Mouse (Mus musculus) thymus, adult 2 months (tissue): ENCODE measurements around the gene Alpl. TPM values are rescaled to one million over a fixed set of nuclear protein-coding genes. Genes with fewer than 3 reads are reported as not detected.

Experiments
- DNase-seq: peaks from one replicate; pipeline ENCODE4 v3.0.0; 2021
- H3K27ac ChIP-seq: fragments of 200-500 bp; 2 replicates; pipeline ENCODE4 v1.5.1; 2012; ENCODE audit warnings: low read length, control low read depth; ENCODE audit not compliant: control insufficient read depth, insufficient read depth
- H3K27me3 ChIP-seq: fragments of 200-500 bp; 2 replicates; pipeline ENCODE4 v1.6.1; 2012; ENCODE audit warnings: mild to moderate bottlenecking, low read length, moderate library complexity, mixed read lengths; ENCODE audit not compliant: control insufficient read depth, insufficient read depth
- H3K36me3 ChIP-seq: fragments of 200-500 bp; 2 replicates; pipeline ENCODE4 v1.6.1; 2012; ENCODE audit warnings: mild to moderate bottlenecking, low read length, moderate library complexity; ENCODE audit not compliant: control insufficient read depth, insufficient read depth
- H3K4me1 ChIP-seq: fragments of 200-500 bp; replicated peaks from 2 replicates; pipeline ENCODE4 v1.6.1; 2012; ENCODE audit warnings: low read length; ENCODE audit not compliant: control insufficient read depth, insufficient read depth
- H3K4me3 ChIP-seq: fragments of 200-500 bp; 2 replicates; pipeline ENCODE4 v1.5.1; 2012; ENCODE audit warnings: mild to moderate bottlenecking, low read length, control low read depth, moderate library complexity; ENCODE audit not compliant: control insufficient read depth, insufficient read depth
- CTCF ChIP-seq: fragments of 200-500 bp; IDR thresholded peaks from 2 replicates; pipeline ENCODE4 v1.5.1; 2012; ENCODE audit warnings: mild to moderate bottlenecking, control low read depth, low read length, moderate library complexity, borderline replicate concordance; ENCODE audit not compliant: control insufficient read depth, poor library complexity, insufficient read depth; ENCODE audit errors: extremely low read depth
- POLR2A ChIP-seq: fragments of 200-500 bp; IDR thresholded peaks from 2 replicates; pipeline ENCODE4 v1.6.1; 2012; ENCODE audit warnings: mild to moderate bottlenecking, low read length, control low read depth, moderate library complexity; ENCODE audit not compliant: control insufficient read depth, poor library complexity, insufficient read depth; ENCODE audit errors: extremely low read depth
- WGBS: fragments of 180-500 bp; shearing (Covaris S2); methylation state at CpG from one replicate; pipeline ENCODE4 v1.1.7; 2018; 5-methylcytosine and 5-hydroxymethylcytosine counted together
- polyA plus RNA-seq: library from polyadenylated mRNA; depleted of rRNA; stranded (reverse); fragments of >200 nt; gene quantifications from 2 replicates; pipeline ENCODE4 v1.2.3, GENCODE M21; 2012

Gene Alpl
- polyA plus RNA-seq, 1 experiment = 5.1 TPM

DNA sequence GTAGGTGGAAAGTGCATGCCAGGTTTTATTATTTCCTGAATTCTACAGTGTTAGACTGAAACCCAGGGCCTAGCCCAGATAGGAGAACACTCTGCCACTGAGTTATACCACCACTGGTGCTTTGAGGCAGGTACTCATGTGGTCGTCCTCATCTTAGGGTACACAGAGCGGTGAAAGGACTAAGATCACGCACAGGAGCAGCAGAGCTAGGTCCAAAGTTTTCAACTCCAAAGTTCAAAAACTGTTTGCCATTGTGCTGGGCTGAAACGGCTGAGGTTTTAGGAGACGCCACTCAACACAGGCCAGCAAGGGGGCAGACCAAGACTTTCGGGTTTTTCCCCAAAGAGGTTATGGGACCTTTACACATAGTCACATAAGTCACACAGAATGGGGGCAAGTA, 21.7 kb downstream of the Alpl start:
- H3K27me3 ChIP-seq = no peaks in the 10 kb centered on the region
- 97% methylated on average over 6 of the region's 6 CpGs for whole genome bisulfite sequencing

DNA sequence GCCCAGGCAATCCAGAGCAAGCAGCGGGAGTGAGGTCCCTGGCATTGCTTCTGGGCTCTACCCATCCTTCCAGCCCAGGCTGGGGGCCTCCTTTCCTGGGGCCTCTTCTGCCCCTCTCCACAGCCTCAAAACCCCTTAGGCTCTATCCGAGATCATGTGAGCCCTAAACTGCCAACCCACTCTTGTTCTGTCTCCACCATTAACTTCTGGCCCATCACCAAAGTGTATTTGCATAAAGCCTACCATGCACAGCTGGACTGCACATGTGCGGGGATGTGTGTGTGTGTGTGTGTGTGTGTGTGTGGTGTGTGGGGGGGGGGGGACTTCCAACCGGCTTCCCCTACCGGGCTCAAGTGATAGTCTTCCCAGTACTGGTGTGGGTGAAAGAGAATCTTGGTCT, 22.2 kb downstream of the Alpl start:
- no peak for DNase-seq
- 84% methylated on average over 5 of the region's 5 CpGs for WGBS
- Histone ChIP-seq H3K36me3 (no peaks in the 10 kb centered on the region), H3K4me1 (no peaks in the 10 kb centered on the region), H3K27me3 (no peaks in the 10 kb centered on the region), H3K27ac (no peak overlapping the region), H3K4me3 (no peak overlapping the region)
- TF ChIP-seq CTCF = no peak
- TF ChIP-seq POLR2A = no peak

More for the DNA sequence above, 21.7 kb downstream of the Alpl start:
- TF ChIP-seq CTCF = no peak
- no peak for TF ChIP-seq POLR2A
- Histone ChIP-seq H3K4me1 (no peaks in the 10 kb centered on the region), H3K4me3 (no peak overlapping the region), H3K27ac (no peak overlapping the region), H3K36me3 (no peaks in the 10 kb centered on the region)
- no peak for DNase-seq

DNA sequence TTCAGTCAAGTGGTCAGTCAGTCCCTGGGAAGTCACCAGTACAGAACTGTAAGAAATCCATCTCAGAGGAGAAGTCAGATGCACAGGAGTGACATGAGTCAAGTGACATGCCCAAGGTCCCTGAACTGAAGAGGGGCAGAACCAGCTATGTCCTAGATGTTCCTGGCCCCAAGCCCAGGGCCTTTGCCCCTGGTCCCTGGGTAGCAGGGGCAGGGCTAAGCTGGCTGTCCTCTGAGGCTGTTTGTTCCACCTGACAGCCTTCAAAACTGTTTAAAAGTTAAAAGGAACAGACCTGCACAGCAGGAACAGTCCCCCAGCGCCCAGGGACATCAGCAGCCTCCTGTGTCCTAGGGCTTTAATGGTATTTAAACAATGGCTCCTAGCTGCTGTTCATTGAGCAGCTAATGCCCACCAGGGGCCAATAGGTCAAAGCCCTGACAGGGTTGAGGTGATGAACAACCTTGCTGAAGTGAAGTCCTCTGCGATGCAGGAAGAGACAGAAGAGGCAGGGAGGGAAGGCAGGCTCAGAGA, 22.8 kb downstream of the Alpl start:
- no peak overlapping the region for H3K4me3 ChIP-seq
- no peaks in the 10 kb centered on the region for H3K27me3 ChIP-seq
- no peaks in the 10 kb centered on the region for H3K4me1 ChIP-seq
- DNase-seq = no peak
- H3K27ac ChIP-seq = no peak overlapping the region
- H3K36me3 ChIP-seq = no peaks in the 10 kb centered on the region
- WGBS = 90% methylated on average over 2 of the region's 2 CpGs
- TF ChIP-seq CTCF (no peak), POLR2A (no peak)

DNA sequence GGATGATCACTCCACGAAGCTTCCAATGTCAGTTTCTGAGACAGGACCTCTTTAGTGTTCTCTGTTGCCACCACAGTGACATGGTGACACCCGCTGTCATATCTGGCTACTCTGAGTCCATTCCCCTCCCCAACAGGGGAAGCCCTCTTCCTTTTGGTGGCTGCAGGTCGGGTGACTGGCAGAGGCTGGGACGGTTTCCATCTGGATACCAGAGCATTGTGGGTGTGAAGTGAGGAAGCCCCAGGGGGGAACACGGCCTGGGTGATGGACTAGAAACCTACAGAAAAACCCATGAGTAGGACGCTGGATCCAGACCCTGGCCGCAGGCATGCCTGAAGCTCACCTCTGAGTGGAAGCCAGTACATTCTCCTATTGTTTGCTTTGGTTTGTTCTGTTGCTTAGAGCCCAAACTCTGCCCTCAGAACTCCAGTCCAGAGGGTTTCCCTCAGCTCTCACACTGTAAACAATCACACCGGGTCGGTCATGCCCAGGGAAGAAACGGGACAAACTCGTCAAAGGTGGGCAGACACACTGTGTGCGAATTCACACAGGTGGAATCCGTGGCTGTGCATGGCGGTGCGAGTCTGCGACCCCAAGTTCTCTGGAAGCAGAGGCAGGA, 23.6 kb downstream of the Alpl start:
- Histone ChIP-seq H3K27ac (no peak overlapping the region), H3K27me3 (no peaks in the 10 kb centered on the region)
- DNase-seq = no peak

DNA sequence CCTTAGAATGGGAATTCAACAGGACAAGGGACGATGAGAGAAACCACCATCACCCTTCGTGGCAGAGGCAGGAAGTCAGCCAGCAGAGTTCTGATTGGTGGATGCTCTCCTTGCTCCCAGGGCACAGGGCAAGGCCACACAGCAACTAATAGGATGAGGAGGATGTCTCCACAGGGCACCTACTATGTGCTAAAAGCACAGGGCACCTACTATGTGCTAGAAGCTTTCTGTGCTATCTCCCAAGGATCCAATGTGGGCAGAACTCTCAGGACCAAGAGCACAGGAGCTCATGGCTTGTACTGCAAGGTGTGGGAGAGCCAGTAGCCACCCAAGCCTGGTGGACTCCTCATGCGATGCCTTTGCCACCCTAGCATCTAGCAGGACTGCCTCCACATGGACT, 24.4 kb downstream of the Alpl start:
- no peaks in the 10 kb centered on the region for H3K27me3 ChIP-seq
- no peak for DNase-seq
- 41% methylated on average over 3 of the region's 3 CpGs for WGBS

More for the DNA sequence above, 23.6 kb downstream of the Alpl start:
- Histone ChIP-seq H3K36me3 (no peaks in the 10 kb centered on the region), H3K4me1 (no peaks in the 10 kb centered on the region), H3K4me3 (no peak overlapping the region)
- TF ChIP-seq POLR2A = no peak
- no peak for TF ChIP-seq CTCF
- WGBS = 86% methylated on average over 16 of the region's 16 CpGs

DNA sequence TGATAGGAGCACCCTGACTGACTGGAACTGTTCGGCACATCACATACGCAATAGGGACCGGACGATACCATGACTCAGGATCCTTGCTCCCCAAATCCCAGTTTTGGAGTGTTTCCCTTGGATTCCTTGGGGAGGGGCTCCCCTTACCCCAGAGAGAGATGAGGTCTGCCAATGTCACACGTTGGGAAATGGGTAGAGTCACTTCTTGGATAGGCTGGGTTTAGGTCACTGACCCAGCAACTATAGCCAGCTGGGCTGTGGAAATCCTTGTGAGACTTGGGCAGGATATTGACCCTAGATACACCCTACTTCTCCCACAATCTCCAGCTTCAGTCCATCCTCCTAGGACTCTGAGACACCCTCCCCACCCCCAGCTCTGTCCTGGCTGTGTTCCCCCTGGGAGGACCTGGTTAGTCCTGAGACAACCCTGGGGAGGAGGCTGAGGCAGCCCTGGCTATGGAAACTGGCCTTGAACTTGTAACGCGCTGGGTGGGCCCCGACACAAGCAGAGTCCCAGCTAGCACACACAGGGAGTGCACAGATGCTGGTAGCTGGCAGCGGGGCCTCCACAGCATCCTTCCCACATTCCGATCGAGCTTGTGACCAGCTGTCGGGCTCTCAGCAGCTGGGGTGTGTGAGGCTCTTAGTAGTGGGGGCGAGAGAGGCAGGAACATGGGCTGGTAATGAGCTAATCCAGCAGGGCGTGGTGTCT, 25.1 kb downstream of the Alpl start:
- Histone ChIP-seq H3K4me1 (no peaks in the 10 kb centered on the region), H3K36me3 (no peaks in the 10 kb centered on the region), H3K27ac (no peak overlapping the region), H3K4me3 (no peak overlapping the region), H3K27me3 (no peaks in the 10 kb centered on the region)
- no peak for DNase-seq
- 86% methylated on average over 14 of the region's 14 CpGs for WGBS
- TF ChIP-seq POLR2A = no peak
- TF ChIP-seq CTCF = no peak

More for the DNA sequence above, 24.4 kb downstream of the Alpl start:
- Histone ChIP-seq H3K4me1 (no peaks in the 10 kb centered on the region), H3K27ac (no peak overlapping the region), H3K4me3 (no peak overlapping the region), H3K36me3 (no peaks in the 10 kb centered on the region)
- TF ChIP-seq POLR2A = no peak
